Mouse (Mus musculus) olfactory bulb, adult 2 months (tissue): ENCODE data around the gene Dmrtb1. TPM values are rescaled to one million over a fixed set of nuclear protein-coding genes. Genes with fewer than 3 reads are reported as not detected.
A peak's percentile ranks its signal among the peaks of the same experiment; 100 is the strongest.

Source experiments
- H3K27ac ChIP-seq: fragments of 200-500 bp; 2 replicates; pipeline ENCODE4 v1.5.1; 2012; ENCODE audit warnings: low read depth, low read length; ENCODE audit not compliant: insufficient read depth
- H3K4me1 ChIP-seq: fragments of 200-500 bp; 2 replicates; pipeline ENCODE4 v1.6.1; 2012; ENCODE audit warnings: low read length; ENCODE audit not compliant: control insufficient read depth, insufficient read depth
- H3K4me3 ChIP-seq: fragments of 200-500 bp; 2 replicates; pipeline ENCODE4 v1.5.1; 2012; ENCODE audit warnings: mild to moderate bottlenecking, low read depth, low read length, moderate library complexity; ENCODE audit not compliant: insufficient read depth
- CTCF ChIP-seq: fragments of 200-500 bp; IDR thresholded peaks from 2 replicates; pipeline ENCODE4 v1.5.1; 2012; ENCODE audit warnings: low read depth, mild to moderate bottlenecking, low read length, moderate library complexity; ENCODE audit not compliant: insufficient read depth
- POLR2A ChIP-seq: fragments of 200-500 bp; IDR thresholded peaks from 2 replicates; pipeline ENCODE4 v1.6.1; 2012; ENCODE audit warnings: mild to moderate bottlenecking, low read depth, low read length, moderate library complexity; ENCODE audit not compliant: insufficient read depth
- WGBS: fragments of 180-500 bp; shearing (Covaris S2); methylation state at CpG from one replicate; pipeline ENCODE4 v1.1.7; 2018; 5-methylcytosine and 5-hydroxymethylcytosine counted together
- polyA plus RNA-seq: library from polyadenylated mRNA; stranded (reverse); fragments of >200 nt; gene quantifications from 2 replicates; pipeline ENCODE4 v1.2.4, GENCODE M21; 2012; ENCODE audit warnings: low replicate concordance; ENCODE audit not compliant: missing spikeins, insufficient read depth, insufficient read length

Gene Dmrtb1
- not detected in 2 replicates for polyA plus RNA-seq

DNA sequence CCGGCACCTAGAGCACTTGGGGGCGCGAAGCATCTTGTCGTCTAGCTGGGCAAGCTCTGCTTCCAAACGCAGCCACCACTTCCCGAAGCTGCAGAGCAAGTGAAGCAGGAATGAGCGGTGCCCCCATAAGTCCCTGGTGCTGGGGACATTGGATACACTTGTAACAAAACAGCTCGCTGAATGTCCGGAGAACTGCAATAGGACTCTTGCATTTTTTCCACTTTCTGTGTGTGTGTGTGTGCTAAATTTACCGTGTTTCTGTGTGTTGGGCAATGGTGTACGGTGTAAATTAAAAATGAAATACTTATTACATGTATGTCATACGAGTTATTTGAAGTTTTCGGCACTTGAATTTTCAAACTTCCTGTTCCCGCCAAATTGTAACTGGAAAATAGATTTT is at the start of gene Dmrtb1:
TSS of gene Dmrtb1 (minus strand) at position 101 of the 400 bp plus-strand sequence.
- no peak within 1 kb of the TSS for H3K4me3 ChIP-seq
- no peak for TF ChIP-seq CTCF
- TF ChIP-seq POLR2A = no peak
- no peaks in the 10 kb centered on the region for H3K4me1 ChIP-seq
- 94% methylated on average over 14 of the region's 14 CpGs for WGBS
- H3K27ac ChIP-seq = no peak within 1 kb of the TSS

DNA sequence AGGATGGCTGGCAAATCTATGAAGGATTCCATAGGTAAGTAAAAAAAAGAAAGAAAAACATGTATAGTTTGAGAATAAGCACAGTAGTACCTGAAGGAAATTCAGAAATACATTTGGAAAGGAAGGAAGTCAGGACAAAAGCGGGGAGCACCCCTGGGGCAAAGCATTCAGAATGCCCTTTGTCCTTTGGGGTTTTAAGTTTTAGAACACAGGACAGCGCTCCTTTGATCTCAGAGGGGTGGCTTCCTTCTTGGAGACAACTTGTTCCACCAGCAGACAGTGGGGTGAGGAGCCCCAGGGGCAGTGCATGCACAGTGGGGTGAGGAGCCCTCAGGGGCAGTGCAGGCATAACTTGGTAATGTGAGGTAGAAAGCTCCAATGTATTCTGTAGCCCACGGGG is 49.6 kb upstream of the Dmrtb1 start:
- no peak for TF ChIP-seq CTCF
- no peak for TF ChIP-seq POLR2A
- Histone ChIP-seq H3K4me3 (no peak overlapping the region), H3K27ac (no peak overlapping the region; the same call in 1 of the 2 replicates), H3K4me1 (peaks cover 20% of the 10 kb centered on the region)
- 80% methylated on average over 3 of the region's 3 CpGs for WGBS

DNA sequence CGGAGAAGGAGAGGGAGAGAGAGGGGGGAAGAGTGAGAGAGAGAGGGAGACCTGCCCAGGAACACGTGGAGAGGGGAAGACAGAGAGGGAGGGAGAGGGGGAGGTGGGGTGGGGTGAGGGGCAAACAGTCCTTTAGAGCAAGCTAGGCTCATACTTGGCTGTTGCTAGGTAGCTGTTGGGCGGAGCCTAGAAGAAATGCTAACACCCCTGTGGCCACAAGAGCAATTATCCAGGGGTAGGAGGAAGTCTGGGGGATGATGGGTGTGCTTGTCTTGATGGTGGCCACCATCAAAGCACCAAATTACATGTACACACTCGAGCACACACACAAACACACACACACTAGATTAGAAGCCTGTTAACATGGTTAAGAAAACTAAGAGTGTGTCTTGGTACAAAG is 48.6 kb upstream of the Dmrtb1 start:
- TF ChIP-seq CTCF (no peak), POLR2A (no peak)
- WGBS = 71% methylated on average over 4 of the region's 4 CpGs
- Histone ChIP-seq H3K4me1 (peaks cover 16% of the 10 kb centered on the region), H3K27ac (no peak overlapping the region), H3K4me3 (no peak overlapping the region)

DNA sequence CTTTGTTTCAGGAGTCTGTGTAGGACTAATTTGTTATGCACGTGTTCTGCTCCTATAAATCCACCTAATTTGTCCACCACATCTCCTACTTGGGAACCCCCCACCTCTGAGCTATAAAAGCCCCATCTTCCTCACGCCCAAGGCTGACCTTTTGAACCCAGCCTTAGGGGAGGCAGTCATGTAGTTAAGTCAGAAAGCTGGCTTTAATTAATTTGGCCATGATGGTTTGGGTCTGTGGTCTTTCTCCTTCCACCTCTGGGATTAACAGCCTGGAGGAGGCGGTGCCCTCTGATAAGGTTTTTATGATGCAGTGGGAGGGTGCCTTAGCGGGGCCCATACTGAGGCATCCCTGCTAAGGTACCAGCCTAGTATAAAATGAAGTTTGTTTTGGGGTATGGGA is 48.2 kb upstream of the Dmrtb1 start:
- TF ChIP-seq CTCF (no peak), POLR2A (no peak)
- Histone ChIP-seq H3K27ac (no peak overlapping the region), H3K4me1 (peaks cover 12% of the 10 kb centered on the region), H3K4me3 (no peak overlapping the region)
- WGBS = 88% methylated on average over 4 of the region's 4 CpGs

DNA sequence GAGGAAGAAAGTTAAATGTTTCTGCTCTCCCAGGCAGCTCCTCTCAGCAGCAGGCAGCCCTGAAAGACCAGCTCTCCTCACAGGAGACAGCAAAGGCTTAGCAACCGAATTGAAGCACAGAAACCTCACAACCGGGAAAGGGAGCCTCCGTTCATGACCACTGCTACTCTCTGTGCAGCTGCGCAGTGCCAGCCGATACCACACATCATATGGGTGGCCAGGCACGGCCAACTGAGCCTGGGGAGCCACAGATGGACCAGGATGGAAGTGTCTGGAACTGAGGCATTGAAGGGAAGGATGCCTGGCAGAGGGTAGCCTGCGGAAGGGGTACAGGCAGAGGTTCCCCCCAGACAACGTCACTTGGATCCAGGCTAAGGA is 47.0 kb upstream of the Dmrtb1 start:
- Histone ChIP-seq H3K4me3 (no peak overlapping the region), H3K4me1 (peaks cover 11% of the 10 kb centered on the region), H3K27ac (no peak overlapping the region)
- 51% methylated on average over 8 of the region's 8 CpGs for WGBS
- no peak for TF ChIP-seq CTCF
- TF ChIP-seq POLR2A = no peak

DNA sequence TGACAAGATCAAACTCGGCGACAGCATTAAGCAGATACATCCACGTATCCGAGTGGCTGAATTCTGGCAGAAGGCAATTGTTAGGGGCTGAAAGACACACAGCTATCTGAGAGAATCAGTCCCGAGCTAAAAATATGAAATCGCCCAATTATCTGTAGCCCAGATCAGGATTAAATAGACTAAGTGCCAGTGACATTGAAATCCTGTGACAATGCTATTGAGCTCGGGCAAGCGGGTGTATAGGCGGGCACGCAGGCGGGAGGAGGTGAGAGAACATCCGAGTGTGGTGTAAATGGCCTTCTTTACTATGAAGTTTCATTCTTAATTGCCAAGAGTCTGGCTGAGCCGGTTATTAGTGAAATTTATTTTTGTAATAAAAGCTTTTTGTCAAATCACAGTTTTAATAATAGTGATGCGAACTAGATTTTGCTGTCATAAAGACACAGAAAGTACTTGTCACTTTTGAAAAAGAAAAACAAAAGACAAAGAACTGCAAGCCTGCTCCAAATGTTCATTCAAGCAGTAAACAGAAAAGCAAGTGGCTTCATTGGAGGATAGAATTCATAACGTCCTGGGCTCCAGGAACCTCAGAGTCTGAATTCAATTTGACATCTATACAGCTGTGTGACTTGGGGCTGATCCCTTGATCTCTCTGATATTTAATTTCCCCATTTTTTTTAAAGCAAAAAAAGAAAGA is 46.5 kb upstream of the Dmrtb1 start:
- H3K4me3 ChIP-seq = no peak overlapping the region
- H3K27ac ChIP-seq = no peak overlapping the region
- H3K4me1 ChIP-seq = peaks cover 11% of the 10 kb centered on the region
- TF ChIP-seq CTCF = no peak
- no peak for TF ChIP-seq POLR2A
- WGBS = 61% methylated on average over 15 of the region's 15 CpGs

DNA sequence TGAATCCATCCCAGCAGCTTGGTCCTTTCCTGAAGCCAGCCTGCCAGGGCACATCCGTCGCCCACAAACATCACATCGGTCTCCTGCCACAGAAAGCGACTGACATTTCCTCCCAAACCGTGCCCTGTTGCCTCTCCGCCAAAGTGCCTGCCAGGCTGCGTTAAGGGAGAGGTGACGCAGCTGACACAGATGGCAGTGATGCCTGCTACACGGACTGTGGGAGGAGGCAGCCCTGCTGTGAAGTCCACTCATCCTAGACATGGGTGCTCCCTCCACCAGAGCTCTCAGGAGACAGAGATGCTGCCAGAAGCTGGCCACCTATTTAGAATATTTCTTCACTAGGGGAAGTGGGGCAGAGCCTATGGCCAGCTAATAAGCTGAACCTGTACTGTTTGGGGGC is 41.4 kb upstream of the Dmrtb1 start:
- Histone ChIP-seq H3K4me3 (no peak overlapping the region), H3K27ac (no peak overlapping the region), H3K4me1 (peaks cover 5% of the 10 kb centered on the region)
- no peak for TF ChIP-seq CTCF
- TF ChIP-seq POLR2A = no peak
- 77% methylated on average over 9 of the region's 9 CpGs for WGBS

DNA sequence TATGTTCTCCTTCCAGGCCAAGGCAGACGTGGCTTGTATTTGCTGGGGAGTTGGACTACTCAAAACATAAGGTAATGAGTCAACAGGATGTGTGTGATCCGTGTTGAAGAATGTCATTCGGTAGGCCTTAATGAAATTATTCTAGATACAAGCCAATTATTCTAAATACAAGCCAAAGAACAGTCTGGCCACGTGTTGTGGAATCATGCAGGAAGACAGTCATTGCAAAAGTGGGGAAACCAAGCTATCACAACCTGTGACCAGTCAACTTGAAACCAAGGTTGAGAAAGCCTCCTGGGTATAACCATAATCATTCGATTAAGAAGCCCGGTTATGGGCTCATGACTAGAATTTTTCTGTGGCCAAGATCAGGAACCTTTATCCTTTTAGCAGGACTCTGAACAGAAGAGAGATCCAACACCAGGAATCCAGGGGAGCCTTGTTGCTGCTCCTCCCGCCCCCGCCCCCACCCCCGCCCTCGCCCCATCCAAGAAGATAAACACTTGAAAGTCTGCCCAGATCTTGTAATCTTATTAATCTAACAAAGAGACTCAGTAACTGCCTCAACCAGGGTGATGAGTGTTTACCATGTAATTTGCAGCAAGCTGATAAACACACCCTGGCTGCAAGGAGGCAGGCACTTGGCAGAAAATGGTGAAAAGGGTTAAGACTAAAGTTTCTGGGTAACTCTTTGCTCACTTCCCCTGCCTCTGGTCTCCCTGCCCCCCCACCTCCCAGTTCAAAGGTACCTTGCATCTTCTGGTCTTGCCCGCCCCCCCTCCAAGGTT is 36.2 kb upstream of the Dmrtb1 start:
- TF ChIP-seq CTCF (no peak), POLR2A (no peak)
- H3K4me1 ChIP-seq = peaks cover 29% of the 10 kb centered on the region
- WGBS = 43% methylated on average over 11 of the region's 11 CpGs
- no peak overlapping the region for H3K4me3 ChIP-seq
- H3K27ac ChIP-seq = no peak overlapping the region; the same call in 1 of the 2 replicates

DNA sequence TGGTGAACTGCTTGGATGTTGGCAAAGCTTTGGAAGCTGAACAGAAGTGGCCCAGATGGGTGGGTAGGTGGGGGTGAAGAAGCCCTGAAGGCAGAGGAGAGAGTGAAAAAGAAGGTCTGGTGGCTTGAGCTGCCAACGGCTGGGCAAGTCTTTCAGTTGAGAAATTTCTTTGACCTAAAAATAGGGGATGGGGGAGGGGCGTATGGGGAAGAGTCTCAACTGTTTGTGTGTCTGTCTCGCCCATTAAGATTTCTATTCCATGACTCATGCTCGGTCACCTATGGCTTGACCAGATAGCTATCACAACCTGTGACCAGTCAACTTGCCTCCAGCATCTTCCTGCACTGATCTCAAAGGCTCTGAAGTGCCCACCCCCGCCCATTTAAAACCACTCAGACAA is 35.1 kb upstream of the Dmrtb1 start:
- TF ChIP-seq CTCF (no peak), POLR2A (no peak)
- WGBS = 84% methylated on average over 5 of the region's 5 CpGs
- no peak overlapping the region for H3K4me3 ChIP-seq
- H3K27ac ChIP-seq = peak overlapping the region; percentile 30; the same call in 1 of the 2 replicates
- peaks cover 29% of the 10 kb centered on the region for H3K4me1 ChIP-seq
